Mouse (Mus musculus): ENCODE data around the gene Sema4c. TPM values are rescaled to one million over a fixed set of nuclear protein-coding genes. Genes with fewer than 3 reads are reported as not detected.

Sema4c gene
- polyA plus RNA-seq, 1 experiment from 2014 or later, result 2.3 TPM

DNA sequence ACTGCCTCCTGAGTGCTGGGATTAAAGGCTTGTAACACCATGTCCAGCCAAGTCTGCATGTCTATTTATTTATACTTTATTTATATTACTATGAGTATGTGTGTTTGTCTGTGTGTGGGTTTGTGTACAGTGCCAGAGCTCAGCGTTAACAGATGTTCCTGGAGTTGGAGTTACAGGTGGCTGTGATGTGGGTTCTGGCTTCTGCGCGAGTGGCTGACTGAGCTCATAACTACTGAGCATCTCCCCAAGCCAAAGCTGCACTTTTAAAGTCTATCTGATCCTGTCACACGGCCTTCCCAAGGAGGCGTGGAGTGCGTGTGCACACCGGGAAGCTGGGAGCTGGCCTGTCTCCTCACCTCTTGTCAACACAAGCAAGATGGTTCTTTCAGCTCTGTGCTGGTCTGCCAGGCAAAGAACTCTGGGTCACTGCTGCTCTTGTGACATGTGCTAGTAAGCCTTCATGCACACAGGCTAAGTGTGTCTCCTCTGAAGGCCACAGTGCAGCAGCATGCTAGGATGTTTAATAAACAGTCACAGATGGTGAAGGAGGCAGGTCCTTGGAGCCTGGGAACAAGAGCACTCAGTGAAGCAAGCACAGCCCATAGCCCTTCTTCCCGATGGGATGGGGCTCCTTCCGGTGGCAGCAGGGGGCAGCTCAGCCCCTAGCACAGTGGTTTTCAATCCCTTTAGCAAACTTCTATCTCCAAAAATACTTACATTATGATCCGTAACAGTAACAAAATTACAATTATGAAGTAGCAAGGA, 37.2 kb upstream of the Sema4c start:
- peaks cover 13% of the 10 kb centered on the region for H3K4me1 ChIP-seq (ENCODE audit: control insufficient read depth, insufficient read depth, low read length)
- no peaks in the 10 kb centered on the region for H3K9me3 ChIP-seq (ENCODE audit: control insufficient read depth, low read length)
- DNase-seq (ENCODE audit: low spot score) (no peak), ATAC-seq (ENCODE audit: low read depth) (0 out of 2 replicates have a peak, but pooled peaks have one; percentile 35)
- H3K4me2 ChIP-seq (ENCODE audit: low read depth, low read length), result no peak overlapping the region
- H3K9ac ChIP-seq (ENCODE audit: low read depth, low read length), result no peak overlapping the region
- no peaks in the 10 kb centered on the region for H3K27me3 ChIP-seq (replicated peaks; ENCODE audit: control insufficient read depth, insufficient read depth, low read length)
- no peaks in the 10 kb centered on the region for H3K36me3 ChIP-seq (ENCODE audit: control insufficient read depth, insufficient read depth, low read length)
- no peak overlapping the region for H3K4me3 ChIP-seq (ENCODE audit: low read depth, low read length)
- WGBS, result 48% methylated on average over 10 of the region's 10 CpGs
- peak overlapping the region; percentile 29; the same call in 1 of the 2 replicates for H3K27ac ChIP-seq (replicated peaks; ENCODE audit: low read depth, low read length)

DNA sequence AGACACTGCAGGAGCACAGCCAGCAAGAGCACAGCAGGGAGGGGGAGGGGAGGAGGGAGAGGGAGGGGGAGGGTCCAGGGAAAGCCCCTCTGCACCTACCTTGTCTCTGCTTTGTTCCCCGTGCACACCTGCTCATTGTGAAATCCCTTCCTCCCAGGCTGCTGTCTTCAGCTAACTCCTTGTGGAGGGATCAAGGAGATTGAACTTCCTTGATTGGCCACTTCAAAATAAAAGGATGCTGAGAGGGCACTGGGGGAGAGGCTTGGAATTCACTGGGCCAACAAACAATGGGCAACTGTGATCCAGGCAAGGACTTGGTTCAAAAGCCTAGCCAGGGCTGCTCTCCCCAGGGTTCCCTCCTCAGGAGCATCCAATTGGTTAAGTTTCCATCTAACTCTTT, 35.0 kb upstream of the Sema4c start:
- Histone ChIP-seq H3K4me2 (ENCODE audit: low read depth, low read length) (no peak overlapping the region), H3K36me3 (ENCODE audit: control insufficient read depth, insufficient read depth, low read length) (no peaks in the 10 kb centered on the region), H3K9me3 (ENCODE audit: control insufficient read depth, low read length) (no peaks in the 10 kb centered on the region), H3K27me3 (replicated peaks; ENCODE audit: control insufficient read depth, insufficient read depth, low read length) (no peaks in the 10 kb centered on the region), H3K4me1 (ENCODE audit: control insufficient read depth, insufficient read depth, low read length) (peaks cover 28% of the 10 kb centered on the region), H3K9ac (ENCODE audit: low read depth, low read length) (no peak overlapping the region), H3K4me3 (ENCODE audit: low read depth, low read length) (no peak overlapping the region), H3K27ac (replicated peaks; ENCODE audit: low read depth, low read length) (no peak overlapping the region)
- WGBS, result 11% methylated on average over 1 of the region's 1 CpGs
- DNase-seq (ENCODE audit: low spot score) (no peak), ATAC-seq (ENCODE audit: low read depth) (no peak)

DNA sequence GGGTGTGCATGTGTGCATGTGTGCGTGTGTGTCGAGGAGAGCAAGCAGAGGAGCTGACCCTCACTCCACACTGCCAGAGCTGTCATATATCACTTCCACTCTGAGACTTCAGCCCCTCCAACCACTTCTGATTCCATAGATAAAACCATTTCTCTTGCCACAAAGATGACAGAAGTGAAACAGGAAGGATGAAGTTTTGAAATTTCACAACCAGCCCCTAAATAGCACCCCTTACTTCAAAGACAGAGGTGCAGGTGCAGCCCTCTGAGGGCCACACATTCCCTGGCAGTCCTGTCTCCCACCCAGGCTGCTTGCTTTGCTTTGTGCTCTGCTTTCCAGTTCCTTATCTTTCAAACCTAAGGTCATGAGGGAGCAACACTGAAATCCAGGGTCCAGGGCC, 33.3 kb upstream of the Sema4c start:
- no peak overlapping the region for H3K9ac ChIP-seq (ENCODE audit: low read depth, low read length)
- no peaks in the 10 kb centered on the region for H3K36me3 ChIP-seq (ENCODE audit: control insufficient read depth, insufficient read depth, low read length)
- no peak for DNase-seq (ENCODE audit: low spot score)
- H3K4me2 ChIP-seq (ENCODE audit: low read depth, low read length), result no peak overlapping the region
- H3K27ac ChIP-seq (replicated peaks; ENCODE audit: low read depth, low read length), result no peak overlapping the region
- 78% methylated on average over 2 of the region's 2 CpGs for WGBS
- peaks cover 32% of the 10 kb centered on the region for H3K4me1 ChIP-seq (ENCODE audit: control insufficient read depth, insufficient read depth, low read length)
- no peak for ATAC-seq (ENCODE audit: low read depth)
- no peak overlapping the region for H3K4me3 ChIP-seq (ENCODE audit: low read depth, low read length)
- H3K27me3 ChIP-seq (replicated peaks; ENCODE audit: control insufficient read depth, insufficient read depth, low read length), result no peaks in the 10 kb centered on the region
- no peaks in the 10 kb centered on the region for H3K9me3 ChIP-seq (ENCODE audit: control insufficient read depth, low read length)

DNA sequence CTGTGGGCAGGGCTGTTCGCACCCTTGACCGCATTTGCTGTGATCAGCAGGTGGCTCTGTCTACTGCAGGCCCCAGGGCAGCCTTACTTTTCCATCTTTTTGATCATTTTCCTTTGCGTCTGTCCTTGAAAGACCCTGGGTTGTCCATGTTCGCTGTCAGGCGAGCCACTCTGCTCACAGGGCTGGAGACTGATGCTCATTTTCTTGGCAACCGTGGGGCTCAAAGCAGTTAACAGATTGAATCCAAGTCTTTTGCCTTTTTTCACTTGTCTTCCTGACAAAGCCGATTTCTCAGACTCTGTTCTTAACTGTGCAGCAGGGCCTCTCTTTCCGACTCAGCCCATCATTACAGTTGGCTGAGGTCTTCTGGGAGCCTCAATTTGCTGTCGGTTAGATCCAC, 32.5 kb upstream of the Sema4c start:
- Histone ChIP-seq H3K9ac (ENCODE audit: low read depth, low read length) (no peak overlapping the region), H3K27ac (replicated peaks; ENCODE audit: low read depth, low read length) (no peak overlapping the region), H3K4me1 (ENCODE audit: control insufficient read depth, insufficient read depth, low read length) (peaks cover 24% of the 10 kb centered on the region), H3K4me3 (ENCODE audit: low read depth, low read length) (no peak overlapping the region), H3K36me3 (ENCODE audit: control insufficient read depth, insufficient read depth, low read length) (no peaks in the 10 kb centered on the region), H3K4me2 (ENCODE audit: low read depth, low read length) (no peak overlapping the region), H3K9me3 (ENCODE audit: control insufficient read depth, low read length) (no peaks in the 10 kb centered on the region), H3K27me3 (replicated peaks; ENCODE audit: control insufficient read depth, insufficient read depth, low read length) (no peaks in the 10 kb centered on the region)
- no peak for DNase-seq (ENCODE audit: low spot score)
- WGBS, result 48% methylated on average over 9 of the region's 9 CpGs
- ATAC-seq (ENCODE audit: low read depth), result no peak

DNA sequence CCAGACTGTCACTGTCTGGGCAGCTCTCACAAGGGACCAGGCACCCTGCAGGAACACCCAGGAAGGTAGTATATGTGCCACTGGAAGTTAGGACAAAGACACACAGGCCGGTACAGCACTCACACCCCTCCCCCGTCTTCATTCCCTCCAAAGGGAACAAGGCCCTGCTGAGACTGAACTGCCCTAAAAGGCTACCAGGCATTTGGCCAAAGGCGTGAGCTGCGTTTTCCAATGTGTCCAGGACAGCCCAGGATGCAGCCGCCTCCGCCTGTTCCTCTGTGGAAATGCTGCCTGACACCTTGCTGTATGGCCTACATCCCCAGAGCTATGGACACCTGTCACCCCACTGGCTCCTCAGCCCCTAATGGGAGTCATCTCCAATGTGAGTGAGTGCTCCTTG, 31.3 kb upstream of the Sema4c start:
- no peak for ATAC-seq (ENCODE audit: low read depth)
- H3K27ac ChIP-seq (replicated peaks; ENCODE audit: low read depth, low read length), result peak overlapping the region; percentile 78
- H3K9me3 ChIP-seq (ENCODE audit: control insufficient read depth, low read length), result no peaks in the 10 kb centered on the region
- no peaks in the 10 kb centered on the region for H3K27me3 ChIP-seq (replicated peaks; ENCODE audit: control insufficient read depth, insufficient read depth, low read length)
- H3K36me3 ChIP-seq (ENCODE audit: control insufficient read depth, insufficient read depth, low read length), result no peaks in the 10 kb centered on the region
- no peak overlapping the region for H3K4me3 ChIP-seq (ENCODE audit: low read depth, low read length)
- peaks cover 18% of the 10 kb centered on the region for H3K4me1 ChIP-seq (ENCODE audit: control insufficient read depth, insufficient read depth, low read length)
- no peak overlapping the region for H3K4me2 ChIP-seq (ENCODE audit: low read depth, low read length)
- H3K9ac ChIP-seq (ENCODE audit: low read depth, low read length), result no peak overlapping the region
- DNase-seq (ENCODE audit: low spot score), result no peak
- WGBS, result 68% methylated on average over 6 of the region's 6 CpGs

DNA sequence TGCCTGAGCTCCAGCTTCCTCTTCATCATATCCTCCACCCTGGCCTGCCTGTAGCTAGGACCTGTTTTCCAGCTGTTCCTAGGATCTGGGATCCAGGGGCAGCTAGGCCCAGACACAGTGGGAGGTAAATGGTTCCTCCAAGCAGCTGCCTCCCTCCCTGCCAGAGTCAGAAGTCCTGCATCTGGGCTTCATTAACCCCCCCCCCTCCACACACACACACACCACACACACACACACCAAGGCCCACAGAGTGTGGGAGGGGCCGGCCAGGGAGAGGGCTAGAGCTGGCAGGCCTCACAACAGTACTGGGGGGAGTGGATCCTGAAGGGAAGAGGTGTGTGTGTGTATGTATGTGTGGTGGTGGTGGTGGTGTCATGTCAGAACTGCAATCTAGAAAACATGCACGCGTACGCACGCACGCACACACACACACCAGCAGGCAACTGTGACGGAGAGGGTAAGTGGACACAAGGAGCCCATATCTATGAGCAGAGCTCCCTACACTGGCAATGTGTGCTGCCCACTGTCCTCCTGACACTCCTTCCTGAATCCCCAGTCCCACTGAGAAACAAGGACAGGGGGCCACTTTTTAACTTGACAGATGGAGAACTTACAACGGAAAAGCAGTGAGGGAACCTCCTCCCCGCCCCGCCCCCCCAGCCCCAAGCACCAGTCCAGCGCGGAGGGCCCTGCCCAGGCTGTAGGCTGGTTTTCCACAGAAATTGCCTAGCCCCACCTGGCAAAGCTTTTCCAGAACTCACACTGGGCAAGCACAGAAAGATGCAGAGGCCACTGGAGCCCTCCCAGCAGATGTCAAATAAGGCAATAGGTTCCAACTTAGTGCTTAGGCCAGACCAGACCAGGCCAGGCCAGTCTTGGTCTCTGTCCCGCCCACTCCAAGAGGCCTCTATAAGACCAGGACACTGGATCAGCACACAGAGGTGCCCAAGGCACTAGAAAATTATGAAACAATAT, 30.6 kb upstream of the Sema4c start:
- H3K9me3 ChIP-seq (ENCODE audit: control insufficient read depth, low read length), result no peaks in the 10 kb centered on the region
- no peak overlapping the region for H3K4me3 ChIP-seq (ENCODE audit: low read depth, low read length)
- ATAC-seq (ENCODE audit: low read depth) (peak; percentile 80), DNase-seq (ENCODE audit: low spot score) (peak; percentile 89)
- H3K4me1 ChIP-seq (ENCODE audit: control insufficient read depth, insufficient read depth, low read length), result peaks cover 18% of the 10 kb centered on the region
- H3K9ac ChIP-seq (ENCODE audit: low read depth, low read length), result peak overlapping the region; percentile 17; the same call in 1 of the 2 replicates
- 39% methylated on average over 13 of the region's 13 CpGs for WGBS
- H3K27ac ChIP-seq (replicated peaks; ENCODE audit: low read depth, low read length), result peak overlapping the region; percentile 78
- H3K27me3 ChIP-seq (replicated peaks; ENCODE audit: control insufficient read depth, insufficient read depth, low read length), result no peaks in the 10 kb centered on the region
- H3K4me2 ChIP-seq (ENCODE audit: low read depth, low read length), result no peak overlapping the region
- no peaks in the 10 kb centered on the region for H3K36me3 ChIP-seq (ENCODE audit: control insufficient read depth, insufficient read depth, low read length)

DNA sequence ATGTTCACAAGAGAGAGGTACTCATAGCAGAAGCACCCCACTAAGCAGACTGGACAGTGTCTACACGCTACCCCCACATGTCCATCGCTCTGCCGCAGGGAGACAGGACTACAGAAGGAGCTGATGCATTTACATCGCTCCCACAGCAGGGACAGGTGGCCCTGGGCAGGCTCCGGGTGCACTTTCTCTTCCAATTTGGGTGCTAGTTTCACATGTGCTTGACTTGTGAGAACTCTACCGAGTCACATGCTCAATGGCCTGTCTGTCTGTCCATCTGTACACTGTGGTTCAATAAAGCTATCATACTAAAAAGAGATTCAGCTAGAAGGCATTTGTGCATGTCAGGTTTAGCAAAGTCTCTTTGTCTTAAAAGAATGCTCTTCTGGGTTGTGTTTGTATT, 29.7 kb upstream of the Sema4c start:
- no peak overlapping the region for H3K4me2 ChIP-seq (ENCODE audit: low read depth, low read length)
- no peak overlapping the region for H3K9ac ChIP-seq (ENCODE audit: low read depth, low read length)
- H3K27me3 ChIP-seq (replicated peaks; ENCODE audit: control insufficient read depth, insufficient read depth, low read length), result no peaks in the 10 kb centered on the region
- no peaks in the 10 kb centered on the region for H3K36me3 ChIP-seq (ENCODE audit: control insufficient read depth, insufficient read depth, low read length)
- H3K9me3 ChIP-seq (ENCODE audit: control insufficient read depth, low read length), result no peaks in the 10 kb centered on the region
- H3K4me3 ChIP-seq (ENCODE audit: low read depth, low read length), result no peak overlapping the region
- ATAC-seq (ENCODE audit: low read depth) (no peak), DNase-seq (ENCODE audit: low spot score) (no peak)
- H3K4me1 ChIP-seq (ENCODE audit: control insufficient read depth, insufficient read depth, low read length), result peaks cover 18% of the 10 kb centered on the region
- WGBS, result 83% methylated on average over 6 of the region's 6 CpGs
- H3K27ac ChIP-seq (replicated peaks; ENCODE audit: low read depth, low read length), result peak overlapping the region; percentile 78

DNA sequence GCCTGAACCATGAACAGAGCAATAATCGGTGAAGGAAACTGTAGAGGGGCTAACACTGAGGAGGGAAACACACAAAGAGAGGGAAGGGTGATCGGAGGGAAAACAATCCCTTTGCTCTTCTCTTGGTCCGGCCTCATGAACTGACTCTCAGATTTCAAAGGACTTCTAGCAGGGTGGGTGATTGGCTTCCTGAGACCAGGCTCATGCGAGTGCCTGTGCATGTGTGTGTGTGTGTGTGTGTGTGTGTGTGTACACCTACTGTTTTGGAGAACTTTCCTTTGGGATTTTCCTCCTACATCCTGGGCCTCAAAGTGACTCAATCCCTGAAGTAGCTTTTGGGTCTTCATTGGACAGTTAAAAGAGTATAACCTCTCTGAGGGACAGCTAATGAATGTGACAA, 28.1 kb upstream of the Sema4c start:
- Histone ChIP-seq H3K4me1 (ENCODE audit: control insufficient read depth, insufficient read depth, low read length) (peaks cover 20% of the 10 kb centered on the region), H3K4me3 (ENCODE audit: low read depth, low read length) (no peak overlapping the region), H3K9me3 (ENCODE audit: control insufficient read depth, low read length) (no peaks in the 10 kb centered on the region), H3K36me3 (ENCODE audit: control insufficient read depth, insufficient read depth, low read length) (no peaks in the 10 kb centered on the region), H3K4me2 (ENCODE audit: low read depth, low read length) (no peak overlapping the region), H3K9ac (ENCODE audit: low read depth, low read length) (no peak overlapping the region), H3K27me3 (replicated peaks; ENCODE audit: control insufficient read depth, insufficient read depth, low read length) (no peaks in the 10 kb centered on the region), H3K27ac (replicated peaks; ENCODE audit: low read depth, low read length) (no peak overlapping the region)
- ATAC-seq (ENCODE audit: low read depth) (no peak), DNase-seq (ENCODE audit: low spot score) (no peak)
- 34% methylated on average over 4 of the region's 4 CpGs for WGBS
